ENCODE assay signal across 11 mouse cellular contexts in genomic region chr1:91344001-91344400, GRCm38 (mm10). TPM values are rescaled to one million over a fixed set of nuclear protein-coding genes. Genes with fewer than 3 reads are reported as not detected.
DNase-seq lines count a peak whose midpoint lies in the region.
"Had no signal": no experiment of that assay in that cellular context is flagged by ENCODE, and none has a peak within 500 bp of the region (broad histone marks: within the 10 kb centered on the region; RNA-seq: fewer than 3 reads in every experiment).

No protein-coding gene starts in this region.

- DNase-seq in frontal cortex, postnatal 36 days (ENCODE audit: low spot score in 2 of 2): peak; percentile 31 to 33
- no peak for DNase-seq in frontal cortex, postnatal 10 days (ENCODE audit: low spot score in 2 of 2)
- peak; percentile 27 to 38 for DNase-seq in left cerebral cortex, postnatal 25 days (ENCODE audit: low spot score in 2 of 2)
- DNase-seq in left cerebral cortex, adult 8-10 months (ENCODE audit: low spot score in 2 of 2): no peak
- peak; percentile 32 for DNase-seq in right cerebral cortex, adult 18-20 months
- DNase-seq in right cerebral cortex, postnatal 36 days (ENCODE audit: low spot score in 2 of 2): no peak
- DNase-seq in adrenal gland, postnatal 14 days: no peak
- DNase-seq: cerebellum, postnatal 36 days; lung, postnatal 14 days had no signal

- intact Hi-C loops in left cerebral cortex, postnatal 25 days (cut with DNase I): loop anchor here (10.0 kb wide), 1 partner anchor 409 kb away; no protein-coding TSS in a partner anchor

RNA-seq across cellular contexts. Expression of gene Klhl30, which starts 6.8 kb away (rescaled TPM):
- under 1 TPM in 1 of 2 experiments, not detected in 1; 0.16 TPM for total RNA-seq in left cerebral cortex, postnatal 25 days (2021)
- total RNA-seq in left cerebral cortex, adult 8-10 months (2022): under 1 TPM in 3 of 4 experiments, not detected in 1; 0.11 to 0.33 (median 0.21) TPM
- total RNA-seq in adrenal gland, postnatal 14 days (2021): 0.37 and 0.71 TPM in 2 replicates
- total RNA-seq: layer of hippocampus, postnatal 25 days had no signal

RNA-seq across cellular contexts. Expression of gene Espnl, which starts 22.1 kb away (rescaled TPM):
- total RNA-seq in left cerebral cortex, postnatal 25 days (2021): under 1 TPM; 0.14 to 0.27 TPM
- under 1 TPM; 0.37 to 0.72 (median 0.39) TPM for total RNA-seq in left cerebral cortex, adult 8-10 months (2022)
- 0.08 TPM in 1 of 2 replicates, not detected in the other for total RNA-seq in adrenal gland, postnatal 14 days (2021)
- total RNA-seq: layer of hippocampus, postnatal 25 days; monocyte, adult 5-6 weeks had no signal

RNA-seq across cellular contexts. Expression of gene Erfe, which starts 22.2 kb away (rescaled TPM):
- total RNA-seq in left cerebral cortex, postnatal 25 days (2021): under 1 TPM; 0.44 to 0.85 TPM
- under 1 TPM; 0.21 to 0.78 (median 0.53) TPM for total RNA-seq in left cerebral cortex, adult 8-10 months (2022)
- total RNA-seq in adrenal gland, postnatal 14 days (2021): 7.3 and 9.1 TPM in 2 replicates
- total RNA-seq: layer of hippocampus, postnatal 25 days had no signal

RNA-seq across cellular contexts. Expression of gene Scly, which starts 45.9 kb away (rescaled TPM):
- total RNA-seq in left cerebral cortex, postnatal 25 days (2021): 10 to 100 TPM; 15.0 to 16.0 TPM
- 10 to 100 TPM; 19.5 to 24.4 (median 21.5) TPM for total RNA-seq in left cerebral cortex, adult 8-10 months (2022)
- total RNA-seq in adrenal gland, postnatal 14 days (2021): 19.2 and 22.6 TPM in 2 replicates

RNA-seq across cellular contexts. Expression of gene Ilkap, which starts 54.6 kb away (rescaled TPM):
- 10 to 100 TPM; 59.7 to 61.7 TPM for total RNA-seq in left cerebral cortex, postnatal 25 days (2021)
- 10 to 100 TPM; 48.1 to 54.9 (median 52.2) TPM for total RNA-seq in left cerebral cortex, adult 8-10 months (2022)
- total RNA-seq in adrenal gland, postnatal 14 days (2021): 99.4 and 110 TPM in 2 replicates

Comparison
In these comparisons a context has a peak if more than half of its experiments do, and no peak if none do; other contexts are left out.
1. DNase-seq: peak in frontal cortex, postnatal 36 days (2 of 2), left cerebral cortex, postnatal 25 days (2 of 2) and right cerebral cortex, adult 18-20 months (single experiment); none in frontal cortex, postnatal 10 days (0 of 2), left cerebral cortex, adult 8-10 months (0 of 2), right cerebral cortex, postnatal 36 days (0 of 2) and adrenal gland, postnatal 14 days (single experiment).